Mouse (Mus musculus) midbrain, embryonic 10.5 days (tissue): ENCODE measurements around the gene Bicc1. TPM values are rescaled to one million over a fixed set of nuclear protein-coding genes. Genes with fewer than 3 reads are reported as not detected.

Experiments
- DNase-seq: peaks from one replicate; pipeline ENCODE4 v3.0.0-alpha.2; 2017; ENCODE audit warnings: low spot score
- H3K27ac ChIP-seq: fragments of 300-500 bp; sonication (generic); replicated peaks from 2 replicates; pipeline ENCODE4 v1.5.1; 2016; ENCODE audit warnings: mild to moderate bottlenecking
- H3K27me3 ChIP-seq: fragments of 300-500 bp; sonication (generic); 2 replicates; pipeline ENCODE4 v1.6.1; 2016; ENCODE audit warnings: low read depth, mild to moderate bottlenecking; ENCODE audit not compliant: poor library complexity, severe bottlenecking
- H3K36me3 ChIP-seq: fragments of 300-500 bp; sonication (generic); 2 replicates; pipeline ENCODE4 v1.6.1; 2016; ENCODE audit warnings: mild to moderate bottlenecking, moderate library complexity
- H3K4me1 ChIP-seq: fragments of 300-500 bp; sonication (generic); 2 replicates; pipeline ENCODE4 v1.6.1; 2016
- H3K4me3 ChIP-seq: fragments of 300-500 bp; sonication (generic); 2 replicates; pipeline ENCODE4 v1.5.1; 2016; ENCODE audit warnings: mild to moderate bottlenecking, moderate library complexity
- H3K9me3 ChIP-seq: fragments of 300-500 bp; sonication (generic); replicated peaks from 2 replicates; pipeline ENCODE4 v1.6.1; 2016; ENCODE audit warnings: mild to moderate bottlenecking
- WGBS: fragments of 180-500 bp; shearing (Covaris S2); methylation state at CpG from one replicate; pipeline ENCODE4 v1.1.7; 2016; 5-methylcytosine and 5-hydroxymethylcytosine counted together
- polyA plus RNA-seq: library from polyadenylated mRNA; unstranded; fragments of >200 nt; fragmentation: Nextera tagmentation; extraction: Ambion mirVana; gene quantifications from 2 replicates; pipeline ENCODE4 v1.2.1, GENCODE M21; 2016

Bicc1 gene
- polyA plus RNA-seq, 1 experiment from 2014 or later = 4.1 TPM

DNA sequence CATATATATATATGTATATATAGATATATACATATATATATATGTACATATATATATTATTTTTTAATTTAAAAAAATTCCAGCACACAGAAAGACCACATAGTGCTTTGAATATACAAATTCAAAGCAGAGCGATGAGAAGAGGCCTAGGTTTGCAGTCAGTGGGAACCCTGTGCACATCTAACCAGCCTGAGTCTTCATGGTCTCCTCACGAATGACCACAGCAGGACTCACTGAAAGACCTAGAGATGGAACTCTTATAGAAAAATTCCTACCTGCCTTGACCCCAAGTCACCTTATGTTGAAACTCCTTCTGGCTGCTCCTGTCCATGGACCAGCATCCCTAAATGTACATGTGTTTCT lies 165.4 kb downstream of the Bicc1 start:
- H3K27ac ChIP-seq = no peak overlapping the region
- no peaks in the 10 kb centered on the region for H3K36me3 ChIP-seq
- H3K4me3 ChIP-seq = no peak overlapping the region
- H3K9me3 ChIP-seq = no peaks in the 10 kb centered on the region
- no peaks in the 10 kb centered on the region for H3K27me3 ChIP-seq
- DNase-seq = no peak
- 100% methylated on average over 2 of the region's 2 CpGs for WGBS
- H3K4me1 ChIP-seq = no peaks in the 10 kb centered on the region

GRCm38 (mm10) chr10:70993497-70994134 lies 165.9 kb downstream of the Bicc1 start:
- Histone ChIP-seq H3K9me3 (no peaks in the 10 kb centered on the region), H3K4me1 (no peaks in the 10 kb centered on the region), H3K4me3 (no peak overlapping the region), H3K27ac (no peak overlapping the region), H3K27me3 (no peaks in the 10 kb centered on the region), H3K36me3 (no peaks in the 10 kb centered on the region)
- no peak for DNase-seq
- WGBS = 86% methylated on average over 6 of the region's 6 CpGs

- Histone ChIP-seq H3K36me3 (no peaks in the 10 kb centered on the region), H3K9me3 (no peaks in the 10 kb centered on the region), H3K4me3 (no peak overlapping the region), H3K27ac (no peak overlapping the region), H3K27me3 (no peaks in the 10 kb centered on the region), H3K4me1 (no peaks in the 10 kb centered on the region)
- WGBS = 76% methylated on average over 5 of the region's 5 CpGs
- no peak for DNase-seq
Measured at GRCm38 (mm10) chr10:70987396-70987795, 172.1 kb downstream of the Bicc1 start.

DNA sequence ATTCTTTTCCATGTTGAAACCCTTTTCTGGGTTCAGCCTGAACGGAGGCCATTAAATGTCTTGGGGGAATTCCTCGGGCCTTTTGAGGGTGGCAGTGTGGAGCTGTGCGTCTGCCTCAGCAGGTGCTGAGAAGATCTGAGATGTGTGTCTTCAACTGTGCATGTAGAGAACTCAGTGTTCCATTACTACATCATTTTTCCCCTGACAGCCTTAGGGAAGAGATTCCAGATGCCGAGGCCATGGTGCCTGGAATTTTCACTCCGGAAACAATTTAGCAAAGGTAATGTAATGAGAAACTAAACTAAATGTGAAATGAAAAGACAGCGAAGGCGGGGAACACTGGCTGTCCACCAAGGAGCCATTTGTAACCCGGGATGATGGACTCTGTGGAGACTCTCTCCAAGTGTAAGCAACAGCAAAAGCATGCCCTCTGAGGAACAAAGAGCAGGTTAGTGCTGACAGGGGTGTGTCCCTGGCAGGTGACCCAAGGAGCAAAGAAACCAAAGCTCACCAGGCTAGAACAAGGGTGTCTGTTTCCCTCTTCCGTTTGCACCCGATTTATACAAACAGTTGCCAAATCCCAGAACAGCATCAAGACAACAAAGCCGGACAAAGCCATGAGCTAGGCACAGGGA lies 176.3 kb downstream of the Bicc1 start:
- H3K36me3 ChIP-seq = no peaks in the 10 kb centered on the region
- H3K9me3 ChIP-seq = no peaks in the 10 kb centered on the region
- H3K27ac ChIP-seq = no peak overlapping the region
- H3K4me1 ChIP-seq = no peaks in the 10 kb centered on the region
- 88% methylated on average over 11 of the region's 11 CpGs for WGBS
- H3K27me3 ChIP-seq = no peaks in the 10 kb centered on the region
- no peak overlapping the region for H3K4me3 ChIP-seq
- no peak for DNase-seq

DNA sequence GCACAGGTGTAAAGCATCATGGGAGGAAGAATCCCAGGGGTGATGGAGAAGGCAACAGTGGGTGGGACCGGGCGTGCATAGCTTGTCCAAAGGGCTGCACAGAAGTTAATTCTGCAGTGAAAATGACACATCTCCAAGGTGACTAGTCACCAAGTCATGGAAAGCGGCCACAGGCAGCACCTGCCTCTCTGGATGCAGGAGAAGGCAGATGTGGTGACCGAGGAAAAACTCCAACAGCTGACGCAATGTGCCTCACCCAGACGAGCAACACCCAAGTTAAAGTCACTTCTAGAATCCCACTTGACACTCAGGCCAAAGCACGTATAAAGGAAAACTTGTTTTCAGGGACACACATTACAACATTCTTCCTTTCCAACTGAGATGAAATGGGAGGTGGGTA lies 177.3 kb downstream of the Bicc1 start:
- Histone ChIP-seq H3K27me3 (no peaks in the 10 kb centered on the region), H3K9me3 (no peaks in the 10 kb centered on the region), H3K4me3 (no peak overlapping the region), H3K27ac (no peak overlapping the region), H3K36me3 (no peaks in the 10 kb centered on the region), H3K4me1 (no peaks in the 10 kb centered on the region)
- DNase-seq = no peak
- WGBS = 92% methylated on average over 7 of the region's 7 CpGs

- WGBS = 95% methylated on average over 8 of the region's 8 CpGs
- H3K36me3 ChIP-seq = no peaks in the 10 kb centered on the region
- H3K4me3 ChIP-seq = no peak overlapping the region
- H3K27me3 ChIP-seq = no peaks in the 10 kb centered on the region
- no peaks in the 10 kb centered on the region for H3K4me1 ChIP-seq
- H3K27ac ChIP-seq = no peak overlapping the region
- DNase-seq = no peak
- no peaks in the 10 kb centered on the region for H3K9me3 ChIP-seq
Measured at GRCm38 (mm10) chr10:70979657-70980056, 179.8 kb downstream of the Bicc1 start.

- H3K27me3 ChIP-seq = no peaks in the 10 kb centered on the region
- H3K4me1 ChIP-seq = no peaks in the 10 kb centered on the region
- DNase-seq = no peak
- WGBS = 86% methylated on average over 6 of the region's 6 CpGs
- no peak overlapping the region for H3K27ac ChIP-seq
- no peaks in the 10 kb centered on the region for H3K9me3 ChIP-seq
- no peak overlapping the region for H3K4me3 ChIP-seq
- no peaks in the 10 kb centered on the region for H3K36me3 ChIP-seq
Measured at GRCm38 (mm10) chr10:70977141-70977540, 182.4 kb downstream of the Bicc1 start.

GRCm38 (mm10) chr10:70976633-70977032 lies 182.9 kb downstream of the Bicc1 start:
- H3K27me3 ChIP-seq = no peaks in the 10 kb centered on the region
- H3K9me3 ChIP-seq = no peaks in the 10 kb centered on the region
- DNase-seq = no peak
- no peak overlapping the region for H3K4me3 ChIP-seq
- no peak overlapping the region for H3K27ac ChIP-seq
- no peaks in the 10 kb centered on the region for H3K36me3 ChIP-seq
- 84% methylated on average over 9 of the region's 9 CpGs for WGBS
- H3K4me1 ChIP-seq = no peaks in the 10 kb centered on the region

DNA sequence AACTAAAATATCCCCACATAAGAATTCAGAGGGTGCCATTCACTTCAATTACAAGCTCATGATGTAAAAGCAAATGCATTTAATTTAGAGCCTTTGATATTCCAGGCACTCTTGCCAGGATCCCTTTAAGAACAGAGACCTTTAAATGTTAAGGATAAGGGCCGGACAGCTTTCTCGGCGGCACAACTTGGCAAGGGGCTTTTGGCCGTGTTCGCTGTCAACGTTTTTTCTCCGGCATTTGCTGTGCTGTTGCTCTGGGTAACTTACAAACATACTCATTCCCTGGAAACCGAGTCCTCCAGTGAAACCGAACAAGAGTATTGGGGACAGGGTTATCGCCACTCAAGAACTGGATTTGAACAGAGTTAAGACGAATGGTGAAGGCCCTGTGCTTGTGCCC lies 188.3 kb downstream of the Bicc1 start:
- Histone ChIP-seq H3K27me3 (no peaks in the 10 kb centered on the region), H3K9me3 (no peaks in the 10 kb centered on the region), H3K36me3 (no peaks in the 10 kb centered on the region), H3K4me3 (no peak overlapping the region), H3K4me1 (no peaks in the 10 kb centered on the region), H3K27ac (no peak overlapping the region)
- WGBS = 92% methylated on average over 11 of the region's 11 CpGs
- DNase-seq = no peak

- Histone ChIP-seq H3K27me3 (no peaks in the 10 kb centered on the region), H3K4me3 (no peak overlapping the region), H3K4me1 (no peaks in the 10 kb centered on the region), H3K9me3 (no peaks in the 10 kb centered on the region), H3K27ac (no peak overlapping the region), H3K36me3 (no peaks in the 10 kb centered on the region)
- 77% methylated on average over 13 of the region's 13 CpGs for WGBS
- DNase-seq = no peak
Measured at GRCm38 (mm10) chr10:70968848-70969683, 190.4 kb downstream of the Bicc1 start.

- 82% methylated on average over 16 of the region's 16 CpGs for WGBS
- DNase-seq = no peak
- no peak overlapping the region for H3K27ac ChIP-seq
Measured at GRCm38 (mm10) chr10:70966642-70967345, 192.7 kb downstream of the Bicc1 start.

GRCm38 (mm10) chr10:70964706-70965105 lies 194.8 kb downstream of the Bicc1 start:
- DNase-seq = no peak
- Histone ChIP-seq H3K4me1 (no peaks in the 10 kb centered on the region), H3K27me3 (no peaks in the 10 kb centered on the region), H3K27ac (no peak overlapping the region), H3K36me3 (no peaks in the 10 kb centered on the region), H3K4me3 (no peak overlapping the region), H3K9me3 (no peaks in the 10 kb centered on the region)
- 40% methylated on average over 8 of the region's 8 CpGs for WGBS

More at GRCm38 (mm10) chr10:70966642-70967345, 192.7 kb downstream of the Bicc1 start:
- Histone ChIP-seq H3K27me3 (no peaks in the 10 kb centered on the region), H3K36me3 (no peaks in the 10 kb centered on the region), H3K9me3 (no peaks in the 10 kb centered on the region), H3K4me3 (no peak overlapping the region), H3K4me1 (no peaks in the 10 kb centered on the region)
